Mouse (Mus musculus) lung, postnatal 0 days (tissue): ENCODE measurements around the gene Prkcz. TPM values are rescaled to one million over a fixed set of nuclear protein-coding genes. Genes with fewer than 3 reads are reported as not detected.

Experiments
- ATAC-seq: fragments of 200-750 bp; cut with Nextera tagmentation; 2 replicates; pipeline ENCODE4 v1.8.0; 2017; ENCODE audit warnings: moderate library complexity
- DNase-seq: peaks from one replicate; pipeline ENCODE4 v3.0.0-alpha.2; 2016; ENCODE audit warnings: low spot score
- H3K27ac ChIP-seq: fragments of 300-500 bp; sonication (generic); 2 replicates; pipeline ENCODE4 v1.5.1; 2014; ENCODE audit warnings: antibody characterized with exemption, mild to moderate bottlenecking, low read length, mixed read lengths
- H3K27me3 ChIP-seq: fragments of 300-500 bp; sonication (generic); replicated peaks from 2 replicates; pipeline ENCODE4 v1.6.1; 2014; ENCODE audit warnings: low read length, mixed read lengths; ENCODE audit not compliant: insufficient read depth
- H3K36me3 ChIP-seq: fragments of 300-500 bp; sonication (generic); 2 replicates; pipeline ENCODE4 v1.6.1; 2014; ENCODE audit warnings: low read length, mixed read lengths; ENCODE audit not compliant: insufficient read depth
- H3K4me1 ChIP-seq: fragments of 300-500 bp; sonication (generic); 2 replicates; pipeline ENCODE4 v1.6.1; 2014; ENCODE audit warnings: antibody characterized with exemption, low read depth, low read length, mixed read lengths; ENCODE audit not compliant: insufficient read depth
- H3K4me2 ChIP-seq: fragments of 300-500 bp; sonication (generic); replicated peaks from 2 replicates; pipeline ENCODE4 v1.6.1; 2014; ENCODE audit warnings: low read depth, mild to moderate bottlenecking, low read length, moderate library complexity, mixed read lengths
- H3K4me3 ChIP-seq: fragments of 300-500 bp; sonication (generic); 2 replicates; pipeline ENCODE4 v1.5.1; 2014; ENCODE audit warnings: low read depth, low read length
- H3K9ac ChIP-seq: fragments of 300-500 bp; sonication (generic); replicated peaks from 2 replicates; pipeline ENCODE4 v1.6.1; 2014; ENCODE audit warnings: low read depth, mild to moderate bottlenecking
- H3K9me3 ChIP-seq: fragments of 300-500 bp; sonication (generic); 2 replicates; pipeline ENCODE4 v1.6.1; 2016; ENCODE audit warnings: low read length, mixed read lengths
- CTCF ChIP-seq: IDR thresholded peaks from 2 replicates; pipeline ENCODE4 v1.5.1; 2016; ENCODE audit warnings: antibody characterized with exemption, mild to moderate bottlenecking
- EP300 ChIP-seq: IDR thresholded peaks from 2 replicates; pipeline ENCODE4 v1.6.1; 2016; ENCODE audit warnings: antibody characterized with exemption, mild to moderate bottlenecking, control low read depth
- WGBS: fragments of 180-500 bp; shearing (Covaris S2); extraction: QIAGEN DNeasy Blood & Tissue Kit; methylation state at CpG from one replicate; pipeline ENCODE4 v1.1.7; 2014; 5-methylcytosine and 5-hydroxymethylcytosine counted together
- polyA plus RNA-seq: library from polyadenylated mRNA; unstranded; fragments of >200 nt; fragmentation: Nextera tagmentation; extraction: Ambion mirVana; gene quantifications from 2 replicates; pipeline ENCODE4 v1.2.1, GENCODE M21; 2015

Gene Prkcz
- polyA plus RNA-seq, 1 experiment from 2014 or later, result 23.4 TPM

- ATAC-seq (no peak), DNase-seq (no peak)
- Histone ChIP-seq H3K4me2 (no peak overlapping the region), H3K36me3 (no peaks in the 10 kb centered on the region), H3K27ac (no peak overlapping the region), H3K9ac (no peak overlapping the region), H3K27me3 (no peaks in the 10 kb centered on the region), H3K4me3 (no peak overlapping the region), H3K4me1 (no peaks in the 10 kb centered on the region), H3K9me3 (no peaks in the 10 kb centered on the region)
- 36% methylated on average over 7 of the region's 7 CpGs for WGBS
- no peak for TF ChIP-seq EP300
- TF ChIP-seq CTCF, result no peak
Observed at GRCm38 (mm10) chr4:155381974-155382373, 20.8 kb upstream of the Prkcz start.

DNA sequence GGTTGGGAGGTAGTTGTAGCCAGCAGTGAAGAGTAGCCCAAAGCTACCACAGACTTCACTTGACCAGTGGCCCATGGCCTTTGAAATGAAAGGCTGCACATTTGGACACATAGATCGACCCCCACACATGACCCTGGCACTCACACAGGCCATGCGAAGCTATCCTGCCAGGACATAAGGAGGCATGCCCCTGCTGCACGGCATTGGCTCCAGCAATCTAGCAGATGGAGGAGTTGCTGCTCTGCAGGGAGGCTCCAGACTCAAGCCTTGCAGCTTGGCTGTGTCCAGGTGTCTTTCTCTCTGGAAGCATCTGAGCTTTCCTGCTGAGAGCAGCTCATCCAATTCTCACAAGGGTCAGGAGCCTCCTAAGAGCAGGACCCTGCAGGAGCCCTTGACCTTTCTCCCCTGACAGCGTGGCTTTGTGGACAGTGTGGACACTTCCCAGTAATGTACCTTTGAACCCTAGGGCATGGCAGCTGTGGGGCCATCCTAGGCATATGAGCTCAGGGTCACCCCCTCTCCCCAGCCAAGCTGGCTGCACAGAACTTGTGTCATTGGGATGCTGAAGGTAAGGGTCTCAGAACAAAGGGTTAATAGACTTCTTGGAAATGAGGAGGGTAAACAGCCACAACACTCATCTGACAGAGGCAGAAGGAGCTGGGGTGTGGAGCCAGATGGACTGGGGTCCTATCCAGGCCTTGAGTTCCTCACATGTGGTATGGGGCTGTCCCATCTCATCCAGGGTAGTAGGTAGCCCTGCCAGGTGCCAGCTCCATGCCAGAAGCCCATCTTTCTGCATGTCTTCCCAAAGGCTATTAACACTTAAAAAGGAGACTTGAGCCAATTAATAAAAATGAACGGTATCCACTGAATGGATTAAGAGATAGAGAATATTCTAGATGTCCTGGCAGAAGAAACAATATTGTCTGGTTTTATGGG, 10.9 kb upstream of the Prkcz start:
- DNase-seq (no peak), ATAC-seq (no peak)
- Histone ChIP-seq H3K27me3 (no peaks in the 10 kb centered on the region), H3K4me3 (no peak overlapping the region), H3K27ac (no peak overlapping the region), H3K9ac (no peak overlapping the region), H3K4me1 (no peaks in the 10 kb centered on the region), H3K4me2 (no peak overlapping the region), H3K9me3 (no peaks in the 10 kb centered on the region), H3K36me3 (no peaks in the 10 kb centered on the region)
- 70% methylated on average over 5 of the region's 5 CpGs for WGBS
- TF ChIP-seq CTCF (no peak), EP300 (no peak)

DNA sequence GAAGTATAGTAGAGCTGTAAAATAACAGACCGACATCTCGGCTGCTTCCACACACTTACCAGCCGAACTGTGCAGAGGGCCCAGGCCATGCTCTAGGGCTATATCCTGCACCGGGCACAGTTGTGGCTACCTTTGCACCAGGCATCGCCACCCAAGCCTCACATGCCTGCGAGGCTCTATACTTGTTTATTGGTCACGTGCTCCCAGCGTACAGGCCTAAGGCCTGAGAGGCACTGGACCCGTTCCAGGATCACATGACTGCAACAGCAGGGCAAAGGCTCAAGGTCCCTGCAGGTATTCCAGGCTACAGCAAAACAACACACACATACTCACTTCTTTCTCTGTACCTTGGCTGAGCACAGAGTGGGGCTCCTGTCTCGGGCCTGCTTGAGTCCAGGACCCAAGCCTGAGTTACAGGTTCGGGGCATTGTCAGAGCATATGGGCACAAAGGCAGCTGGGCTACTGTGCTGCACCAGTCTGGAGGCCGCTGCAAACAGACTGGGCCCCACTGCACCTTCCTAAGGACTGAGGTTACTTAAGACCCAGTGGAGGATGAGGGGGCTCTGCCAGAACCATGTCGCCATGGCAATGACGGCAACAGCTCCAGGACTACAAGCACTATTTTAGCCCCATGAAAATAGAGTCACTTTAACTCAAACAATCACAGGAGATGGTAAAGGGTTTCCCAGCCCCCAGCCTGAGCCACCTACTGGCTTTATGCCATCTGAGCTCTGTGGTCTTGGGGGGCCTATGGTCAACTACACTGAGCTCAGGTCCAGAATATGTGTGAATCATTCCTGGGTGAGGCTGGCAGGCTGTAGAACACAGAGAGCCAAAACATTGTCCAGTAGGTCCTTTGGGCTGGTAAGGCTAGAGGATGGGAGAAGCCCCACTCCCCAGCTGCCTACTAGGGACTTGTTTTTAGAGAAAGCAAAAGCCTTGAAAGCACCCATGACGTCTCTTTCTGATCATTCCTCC, 9.9 kb upstream of the Prkcz start:
- ATAC-seq (no peak), DNase-seq (no peak)
- no peaks in the 10 kb centered on the region for H3K9me3 ChIP-seq
- H3K4me1 ChIP-seq, result no peaks in the 10 kb centered on the region
- H3K27ac ChIP-seq, result no peak overlapping the region
- no peaks in the 10 kb centered on the region for H3K27me3 ChIP-seq
- TF ChIP-seq CTCF (no peak), EP300 (no peak)
- H3K36me3 ChIP-seq, result no peaks in the 10 kb centered on the region
- no peak overlapping the region for H3K9ac ChIP-seq
- H3K4me2 ChIP-seq, result no peak overlapping the region
- 78% methylated on average over 15 of the region's 15 CpGs for WGBS
- H3K4me3 ChIP-seq, result no peak overlapping the region

DNA sequence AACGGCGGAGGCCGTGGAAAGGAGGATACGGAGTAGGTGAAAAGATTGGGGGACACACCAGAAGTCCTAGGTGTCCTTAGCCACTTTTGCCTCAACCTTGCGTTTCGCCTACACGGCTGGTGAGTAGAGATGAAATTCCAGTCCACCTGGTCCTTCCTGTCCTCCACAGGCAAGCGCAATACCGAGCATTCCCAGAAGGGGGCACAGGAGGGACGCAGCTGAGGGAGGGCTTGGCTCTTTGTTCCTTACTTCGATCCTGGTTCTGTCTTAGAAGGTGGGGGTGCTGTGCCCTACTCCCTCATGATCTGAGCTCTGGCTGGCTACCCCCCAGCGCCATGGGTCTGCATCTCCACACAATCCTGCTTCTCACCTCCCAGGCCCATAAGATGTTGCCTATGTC, 7.5 kb upstream of the Prkcz start:
- H3K4me1 ChIP-seq, result no peaks in the 10 kb centered on the region
- no peak overlapping the region for H3K4me3 ChIP-seq
- no peaks in the 10 kb centered on the region for H3K27me3 ChIP-seq
- H3K27ac ChIP-seq, result no peak overlapping the region
- no peaks in the 10 kb centered on the region for H3K9me3 ChIP-seq
- no peak for ATAC-seq
- H3K9ac ChIP-seq, result no peak overlapping the region
- no peaks in the 10 kb centered on the region for H3K36me3 ChIP-seq
- WGBS, result 19% methylated on average over 12 of the region's 12 CpGs
- peak; percentile 38 for DNase-seq
- TF ChIP-seq CTCF, result peak; percentile 86
- no peak for TF ChIP-seq EP300
- H3K4me2 ChIP-seq, result no peak overlapping the region

DNA sequence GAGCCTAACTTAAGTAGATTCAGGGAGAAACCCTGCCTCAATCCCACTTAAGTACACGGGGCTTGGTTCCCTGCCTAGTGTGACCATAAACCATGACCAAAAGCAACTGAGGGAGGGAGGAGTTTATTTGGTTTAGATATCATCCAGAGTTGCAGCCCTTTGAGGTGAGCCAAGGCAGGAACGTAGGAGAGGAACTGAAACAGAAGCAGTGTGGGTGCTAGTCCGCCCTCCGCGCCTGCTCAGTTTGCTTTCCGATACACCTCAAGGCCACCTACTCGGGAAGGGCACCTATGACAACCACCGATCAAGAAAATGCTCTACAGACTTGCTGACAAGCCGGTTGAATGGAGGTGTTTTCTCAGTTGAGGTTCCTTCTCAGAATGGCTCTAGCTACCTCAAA, 6.6 kb upstream of the Prkcz start:
- 77% methylated on average over 9 of the region's 9 CpGs for WGBS
- Histone ChIP-seq H3K4me1 (no peaks in the 10 kb centered on the region), H3K9ac (no peak overlapping the region), H3K27ac (no peak overlapping the region), H3K36me3 (no peaks in the 10 kb centered on the region), H3K4me3 (no peak overlapping the region), H3K9me3 (no peaks in the 10 kb centered on the region), H3K4me2 (no peak overlapping the region), H3K27me3 (no peaks in the 10 kb centered on the region)
- DNase-seq (no peak), ATAC-seq (no peak)
- TF ChIP-seq CTCF (no peak), EP300 (no peak)

- DNase-seq (no peak), ATAC-seq (no peak)
- WGBS, result 70% methylated on average over 6 of the region's 6 CpGs
- H3K27me3 ChIP-seq, result no peaks in the 10 kb centered on the region; the same call in 1 of the 2 replicates
- no peaks in the 10 kb centered on the region for H3K36me3 ChIP-seq
- no peak overlapping the region for H3K9ac ChIP-seq
- H3K4me2 ChIP-seq, result no peak overlapping the region
- no peaks in the 10 kb centered on the region for H3K9me3 ChIP-seq
- H3K27ac ChIP-seq, result no peak overlapping the region
- no peak overlapping the region for H3K4me3 ChIP-seq
- no peaks in the 10 kb centered on the region for H3K4me1 ChIP-seq
- TF ChIP-seq EP300 (no peak), CTCF (no peak)
Observed at GRCm38 (mm10) chr4:155366784-155367183, 5.6 kb upstream of the Prkcz start.
